Mouse (Mus musculus) erythroid progenitor cell, adult 5-6 weeks (primary cell): ENCODE data around the gene Rpp14. TPM values are rescaled to one million over a fixed set of nuclear protein-coding genes. Genes with fewer than 3 reads are reported as not detected.

Experiments
- total RNA-seq, 2 experiments: library from RNA; stranded (forward) in 1 of 2; stranded (reverse) in 1 of 2; fragments of 150-400 nt in 1 of 2; fragments of 186-747, 209-891 nt in 1 of 2; gene quantifications; 2 replicates each; pipeline versions ENCODE4 v1.2.3 to v1.2.4; 2015 to 2017; ENCODE audit warnings: low replicate concordance in 2 of 2

Rpp14 gene
- total RNA-seq, 2 experiments from 2014 or later: 4.2 to 6.4 TPM

Other genes with a start within 250 kb of the Rpp14 start
- gene Gm45521, start 123.1 kb upstream of the Rpp14 start, total RNA-seq (2015; ENCODE audit: low replicate concordance): not detected in 2 replicates
- not detected in 2 replicates for gene Gm45521, start 123.1 kb upstream of the Rpp14 start, total RNA-seq (2017; ENCODE audit: low replicate concordance)
- 0.36 and 1.7 TPM in 2 replicates for gene Dnase1l3, start 85.8 kb upstream of the Rpp14 start, total RNA-seq (2015; ENCODE audit: low replicate concordance)
- not detected in 2 replicates for gene Dnase1l3, start 85.8 kb upstream of the Rpp14 start, total RNA-seq (2017; ENCODE audit: low replicate concordance)
- gene Abhd6, start 77.5 kb upstream of the Rpp14 start, total RNA-seq (2015; ENCODE audit: low replicate concordance): not detected in 2 replicates
- not detected in 2 replicates for gene Abhd6, start 77.5 kb upstream of the Rpp14 start, total RNA-seq (2017; ENCODE audit: low replicate concordance)
- gene Pxk, start 17.8 kb downstream of the Rpp14 start, total RNA-seq (2015; ENCODE audit: low replicate concordance): 14.7 and 16.6 TPM in 2 replicates
- 3.0 and 5.3 TPM in 2 replicates for gene Pxk, start 17.8 kb downstream of the Rpp14 start, total RNA-seq (2017; ENCODE audit: low replicate concordance)
- 56.6 and 63.7 TPM in 2 replicates for gene Pdhb, start 92.7 kb downstream of the Rpp14 start, total RNA-seq (2015; ENCODE audit: low replicate concordance)
- 86.1 and 123 TPM in 2 replicates for gene Pdhb, start 92.7 kb downstream of the Rpp14 start, total RNA-seq (2017; ENCODE audit: low replicate concordance)
- gene Kctd6, start 133.8 kb downstream of the Rpp14 start, total RNA-seq (2015; ENCODE audit: low replicate concordance): 2.5 and 8.8 TPM in 2 replicates
- 4.7 and 5.8 TPM in 2 replicates for gene Kctd6, start 133.8 kb downstream of the Rpp14 start, total RNA-seq (2017; ENCODE audit: low replicate concordance)
- gene Acox2, start 179.0 kb downstream of the Rpp14 start, total RNA-seq (2015; ENCODE audit: low replicate concordance): not detected in 2 replicates
- gene Acox2, start 179.0 kb downstream of the Rpp14 start, total RNA-seq (2017; ENCODE audit: low replicate concordance): not detected in 2 replicates
- gene Fam107a, start 237.7 kb downstream of the Rpp14 start, total RNA-seq (2015; ENCODE audit: low replicate concordance): not detected in 2 replicates
- gene Fam107a, start 237.7 kb downstream of the Rpp14 start, total RNA-seq (2017; ENCODE audit: low replicate concordance): not detected in 2 replicates